22 mouse cellular contexts compared by ENCODE assay signal in the genomic region with DNA sequence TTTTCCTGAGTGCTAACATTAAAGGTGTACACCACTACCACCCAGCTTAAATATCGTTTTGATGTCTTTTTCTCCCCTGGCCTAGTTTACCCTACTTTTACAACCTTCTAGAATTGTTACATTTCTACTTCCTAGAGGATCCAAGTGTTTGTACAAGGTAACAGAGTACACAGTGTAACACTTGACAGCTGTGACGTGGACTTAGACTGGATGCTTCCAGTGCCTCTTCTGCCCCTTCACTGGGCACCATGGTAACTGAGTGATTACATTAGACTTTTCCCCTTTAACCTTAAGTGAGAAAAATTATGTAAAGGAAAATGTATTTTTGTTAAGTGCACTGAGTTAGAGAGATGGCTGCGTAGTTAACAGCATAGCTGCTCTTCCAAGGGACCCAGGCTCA. TPM values are rescaled to one million over a fixed set of nuclear protein-coding genes. Genes with fewer than 3 reads are reported as not detected.
"Had no signal": no experiment of that assay in that cellular context is flagged by ENCODE, and none has a peak within 500 bp of the region (broad histone marks: within the 10 kb centered on the region; RNA-seq: fewer than 3 reads in every experiment).

No protein-coding gene starts in this region.

- H3K27me3 ChIP-seq: intestine, embryonic 15.5 days; kidney, embryonic 15.5 days; limb, embryonic 13.5 days; liver, embryonic 12.5 days; liver, embryonic 15.5 days; midbrain, embryonic 12.5 days; midbrain, embryonic 15.5 days; neural tube, embryonic 12.5 days; neural tube, embryonic 15.5 days had no signal

- H3K27ac ChIP-seq: intestine, embryonic 15.5 days; kidney, embryonic 15.5 days; limb, embryonic 10.5 days; limb, embryonic 13.5 days; liver, embryonic 15.5 days; macrophage; midbrain, embryonic 12.5 days; midbrain, embryonic 15.5 days; neural tube, embryonic 12.5 days; neural tube, embryonic 15.5 days; stomach, postnatal 0 days had no signal

- H3K9ac ChIP-seq: intestine, embryonic 15.5 days; kidney, embryonic 15.5 days; limb, embryonic 13.5 days; liver, embryonic 12.5 days; liver, embryonic 15.5 days; midbrain, embryonic 12.5 days; midbrain, embryonic 15.5 days; neural tube, embryonic 12.5 days; neural tube, embryonic 15.5 days had no signal

- H3K9me3 ChIP-seq: intestine, embryonic 15.5 days; kidney, embryonic 15.5 days; limb, embryonic 10.5 days; limb, embryonic 13.5 days; liver, embryonic 12.5 days; liver, embryonic 15.5 days; midbrain, embryonic 12.5 days; midbrain, embryonic 15.5 days; neural tube, embryonic 12.5 days; neural tube, embryonic 15.5 days had no signal

- DNase-seq: kidney, adult 11 months; kidney, adult 8-10 months; kidney, postnatal 10 days; kidney, postnatal 36 days; liver; right cerebral cortex, adult 18-20 months; right cerebral cortex, postnatal 14 days; right cerebral cortex, postnatal 4 days; thymus, postnatal 25 days had no signal

- ATAC-seq: intestine, embryonic 15.5 days; liver, embryonic 12.5 days; midbrain, embryonic 15.5 days had no signal

- H3K4me1 ChIP-seq: intestine, embryonic 15.5 days; kidney, embryonic 15.5 days; limb, embryonic 10.5 days; midbrain, embryonic 12.5 days; midbrain, embryonic 15.5 days; neural tube, embryonic 12.5 days; neural tube, embryonic 15.5 days had no signal

- H3K4me3 ChIP-seq: intestine, embryonic 15.5 days; kidney, embryonic 15.5 days; limb, embryonic 10.5 days; limb, embryonic 13.5 days; liver, embryonic 12.5 days; liver, embryonic 15.5 days; midbrain, embryonic 12.5 days; midbrain, embryonic 15.5 days; neural tube, embryonic 12.5 days; neural tube, embryonic 15.5 days had no signal

- H3K4me2 ChIP-seq: intestine, embryonic 15.5 days; kidney, embryonic 15.5 days; limb, embryonic 13.5 days; liver, embryonic 12.5 days; liver, embryonic 15.5 days; midbrain, embryonic 12.5 days; midbrain, embryonic 15.5 days; neural tube, embryonic 12.5 days; neural tube, embryonic 15.5 days had no signal

RNA-seq across cellular contexts. Expression of gene Gm10273, which starts 30.9 kb away (rescaled TPM):
- polyA plus RNA-seq: kidney, embryonic 15.5 days had no signal

RNA-seq across cellular contexts. Expression of gene Pla2g12b, which starts 38.9 kb away (rescaled TPM):
- polyA plus RNA-seq: limb, embryonic 10.5 days; limb, embryonic 13.5 days; macrophage; midbrain, embryonic 12.5 days; midbrain, embryonic 15.5 days; neural tube, embryonic 12.5 days; neural tube, embryonic 15.5 days; thymus, postnatal 0 days had no signal
